29 mouse cellular contexts compared by ENCODE assay signal in the genomic region with DNA sequence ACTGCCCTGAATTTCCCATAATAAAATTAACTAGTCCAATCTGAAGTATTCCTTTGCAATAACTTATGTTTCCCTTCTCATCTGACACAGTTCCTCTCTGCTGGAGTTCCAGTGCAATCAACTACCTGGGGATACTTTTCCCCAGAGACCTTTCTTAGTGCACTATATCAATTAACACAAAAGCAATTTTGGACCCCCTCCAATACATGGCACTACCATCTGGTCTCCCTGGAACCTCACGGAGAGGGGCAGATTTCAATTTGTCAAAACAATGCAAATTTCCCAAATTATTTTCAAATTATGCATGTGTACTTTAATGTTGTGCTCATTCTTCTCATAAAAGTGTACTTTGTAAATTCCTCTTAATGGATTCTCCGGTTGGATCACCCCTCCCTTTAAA.
A peak's percentile ranks its signal among the peaks of the same experiment; 100 is the strongest.
DNase-seq lines count a peak whose midpoint lies in the region; ATAC-seq lines count a peak whose summit lies in the region.
"Had no signal": no experiment of that assay in that cellular context is flagged by ENCODE, and none has a peak within 500 bp of the region (broad histone marks: within the 10 kb centered on the region; RNA-seq: fewer than 3 reads in every experiment).

No protein-coding gene starts in this region.

- no peak overlapping the region for H3K27ac ChIP-seq in neural tube, embryonic 13.5 days (replicated peaks)
- H3K27ac ChIP-seq in neural tube, embryonic 15.5 days (replicated peaks), result no peak overlapping the region
- H3K27ac ChIP-seq in kidney, embryonic 15.5 days, result no peak overlapping the region
- H3K27ac ChIP-seq: embryonic facial prominence, embryonic 15.5 days; gastrocnemius, adult 2 months; hindbrain, embryonic 14.5 days; left cerebral cortex, adult 2 months; liver, embryonic 12.5 days; midbrain, embryonic 12.5 days had no signal

- H3K9ac ChIP-seq in neural tube, embryonic 13.5 days, result no peak overlapping the region
- H3K9ac ChIP-seq in neural tube, embryonic 15.5 days (replicated peaks), result no peak overlapping the region
- no peak overlapping the region for H3K9ac ChIP-seq in kidney, embryonic 15.5 days
- H3K9ac ChIP-seq: embryonic facial prominence, embryonic 15.5 days; heart, embryonic 12.5 days; hindbrain, embryonic 14.5 days; liver, embryonic 12.5 days; liver, postnatal 0 days; midbrain, embryonic 12.5 days had no signal

- peak; percentile 40; the same call in 1 of the 2 replicates for ATAC-seq in neural tube, embryonic 13.5 days (ENCODE audit: low read depth)
- ATAC-seq in neural tube, embryonic 15.5 days (ENCODE audit: low FRiP score), result no peak
- ATAC-seq in kidney, embryonic 15.5 days (replicated peaks; ENCODE audit: low FRiP score), result no peak
- ATAC-seq: inflammation-experienced regulatory T-cells, adult 6 months; liver, embryonic 12.5 days; liver, postnatal 0 days; Patski had no signal

- H3K4me1 ChIP-seq in neural tube, embryonic 13.5 days (replicated peaks), result peaks cover 17% of the 10 kb centered on the region
- no peaks in the 10 kb centered on the region for H3K4me1 ChIP-seq in neural tube, embryonic 15.5 days
- H3K4me1 ChIP-seq in kidney, embryonic 15.5 days, result no peaks in the 10 kb centered on the region
- H3K4me1 ChIP-seq: embryonic facial prominence, embryonic 15.5 days; heart, embryonic 12.5 days; liver, embryonic 12.5 days; megakaryocyte, embryonic 14.5 days had no signal

- H3K4me3 ChIP-seq in neural tube, embryonic 13.5 days, result no peak overlapping the region
- no peak overlapping the region for H3K4me3 ChIP-seq in neural tube, embryonic 15.5 days (replicated peaks)
- H3K4me3 ChIP-seq in kidney, embryonic 15.5 days (replicated peaks), result no peak overlapping the region
- H3K4me3 ChIP-seq: embryonic facial prominence, embryonic 15.5 days; gastrocnemius, adult 2 months; heart, embryonic 12.5 days; left cerebral cortex, adult 2 months; liver, embryonic 12.5 days; megakaryocyte, embryonic 14.5 days; midbrain, embryonic 12.5 days had no signal

- no peaks in the 10 kb centered on the region for H3K36me3 ChIP-seq in neural tube, embryonic 13.5 days
- H3K36me3 ChIP-seq in neural tube, embryonic 15.5 days, result no peaks in the 10 kb centered on the region
- H3K36me3 ChIP-seq in kidney, embryonic 15.5 days, result no peaks in the 10 kb centered on the region
- H3K36me3 ChIP-seq: embryonic facial prominence, embryonic 15.5 days; heart, embryonic 12.5 days; liver, embryonic 12.5 days; midbrain, embryonic 12.5 days had no signal

- DNase-seq in cerebellum, postnatal 14 days, result peak; percentile 31 to 52
- no peak for DNase-seq in cerebellum, adult 18-20 months
- DNase-seq in layer of hippocampus, adult 18-20 months (ENCODE audit: low spot score in 2 of 2), result peak; percentile 14 to 42
- no peak for DNase-seq in layer of hippocampus, adult 9-11 months
- DNase-seq in right cerebral cortex, adult 18-20 months, result no peak
- DNase-seq: adrenal gland, postnatal 10 days; cerebellum, adult 8-10 months; gastrocnemius, adult 2 months; gastrocnemius, postnatal 36 days; heart, adult 18-20 months; heart, postnatal 4 days; kidney, adult 11 months; kidney, postnatal 25 days; liver, postnatal 0 days; lung, postnatal 36 days; spleen, adult 18-20 months; thymus, postnatal 14 days had no signal

- no peaks in the 10 kb centered on the region for H3K27me3 ChIP-seq in neural tube, embryonic 13.5 days
- H3K27me3 ChIP-seq in neural tube, embryonic 15.5 days (replicated peaks), result no peaks in the 10 kb centered on the region
- no peaks in the 10 kb centered on the region for H3K27me3 ChIP-seq in kidney, embryonic 15.5 days
- H3K27me3 ChIP-seq: embryonic facial prominence, embryonic 15.5 days; heart, embryonic 12.5 days; liver, embryonic 12.5 days; megakaryocyte, embryonic 14.5 days; midbrain, embryonic 12.5 days had no signal

- H3K9me3 ChIP-seq in neural tube, embryonic 13.5 days, result no peaks in the 10 kb centered on the region
- no peaks in the 10 kb centered on the region for H3K9me3 ChIP-seq in neural tube, embryonic 15.5 days (replicated peaks)
- H3K9me3 ChIP-seq in kidney, embryonic 15.5 days (replicated peaks), result no peaks in the 10 kb centered on the region
- H3K9me3 ChIP-seq: embryonic facial prominence, embryonic 15.5 days; heart, embryonic 12.5 days; liver, embryonic 12.5 days; megakaryocyte, embryonic 14.5 days; midbrain, embryonic 12.5 days had no signal

- no peak overlapping the region for H3K4me2 ChIP-seq in neural tube, embryonic 13.5 days
- no peak overlapping the region for H3K4me2 ChIP-seq in neural tube, embryonic 15.5 days
- no peak overlapping the region for H3K4me2 ChIP-seq in kidney, embryonic 15.5 days
- H3K4me2 ChIP-seq: embryonic facial prominence, embryonic 15.5 days; heart, embryonic 12.5 days; hindbrain, embryonic 14.5 days; liver, embryonic 12.5 days; midbrain, embryonic 12.5 days had no signal

- WGBS in neural tube, embryonic 13.5 days, result 45% methylated on average over 2 of the region's 2 CpGs
- 49% methylated on average over 2 of the region's 2 CpGs for WGBS in neural tube, embryonic 15.5 days
- 79% methylated on average over 2 of the region's 2 CpGs for WGBS in kidney, embryonic 15.5 days

Comparison
In these comparisons a context has a peak if more than half of its experiments do, and no peak if none do; other contexts are left out.
1. DNase-seq: peak in cerebellum, postnatal 14 days (2 of 2) and layer of hippocampus, adult 18-20 months (2 of 2); none in cerebellum, adult 18-20 months (0 of 2), layer of hippocampus, adult 9-11 months (single experiment) and right cerebral cortex, adult 18-20 months (single experiment).